Mouse (Mus musculus) forebrain, embryonic 14.5 days (tissue): Measurements from ENCODE around the gene Siah1a. TPM values are rescaled to one million over a fixed set of nuclear protein-coding genes. Genes with fewer than 3 reads are reported as not detected.

ENCODE experiments used
- ATAC-seq: fragments of 200-750 bp; cut with Nextera tagmentation; 2 replicates; pipeline ENCODE4 v1.8.0; 2017; ENCODE audit warnings: mild to moderate bottlenecking, moderate library complexity
- DNase-seq: peaks from one replicate; pipeline ENCODE4 v3.0.0-alpha.2; 2015; ENCODE audit warnings: low spot score
- H3K27ac ChIP-seq: fragments of 300-500 bp; sonication (generic); 2 replicates; pipeline ENCODE4 v1.5.1; 2014; ENCODE audit warnings: low read depth, mild to moderate bottlenecking, control low read depth, low read length, moderate library complexity
- H3K27me3 ChIP-seq: fragments of 300-500 bp; sonication (generic); replicated peaks from 2 replicates; pipeline ENCODE4 v1.6.1; 2014; ENCODE audit warnings: low read length, control low read depth, mixed read lengths; ENCODE audit not compliant: control insufficient read depth, insufficient read depth
- H3K36me3 ChIP-seq: fragments of 300-500 bp; sonication (generic); 2 replicates; pipeline ENCODE4 v1.6.1; 2014; ENCODE audit warnings: low read length, control low read depth; ENCODE audit not compliant: control insufficient read depth, insufficient read depth
- H3K4me1 ChIP-seq: fragments of 300-500 bp; sonication (generic); 2 replicates; pipeline ENCODE4 v1.6.1; 2014; ENCODE audit warnings: antibody characterized with exemption, low read length, control low read depth; ENCODE audit not compliant: control insufficient read depth, insufficient read depth
- H3K4me2 ChIP-seq: fragments of 300-500 bp; sonication (generic); 2 replicates; pipeline ENCODE4 v1.6.1; 2014; ENCODE audit warnings: mild to moderate bottlenecking, control low read depth, low read length
- H3K4me3 ChIP-seq: fragments of 300-500 bp; sonication (generic); 2 replicates; pipeline ENCODE4 v1.5.1; 2014; ENCODE audit warnings: low read depth, low read length, control low read depth
- H3K9ac ChIP-seq: fragments of 300-500 bp; sonication (generic); 2 replicates; pipeline ENCODE4 v1.6.1; 2014; ENCODE audit warnings: mild to moderate bottlenecking, low read length, control low read depth, moderate library complexity
- H3K9me3 ChIP-seq: fragments of 300-500 bp; sonication (generic); replicated peaks from 2 replicates; pipeline ENCODE4 v1.6.1; 2016; ENCODE audit warnings: low read length, control low read depth, mixed read lengths; ENCODE audit not compliant: control insufficient read depth
- WGBS: fragments of 180-500 bp; shearing (Covaris S2); extraction: QIAGEN DNeasy Blood & Tissue Kit; methylation state at CpG from one replicate; pipeline ENCODE4 v1.1.7; 2014; 5-methylcytosine and 5-hydroxymethylcytosine counted together
- polyA plus RNA-seq: library from polyadenylated mRNA; unstranded; fragments of >200 nt; fragmentation: Nextera tagmentation; extraction: Ambion mirVana; gene quantifications from 2 replicates; pipeline ENCODE4 v1.2.1, GENCODE M21; 2014

Gene Siah1a
- polyA plus RNA-seq, 1 experiment from 2014 or later, result 104 TPM

DNA sequence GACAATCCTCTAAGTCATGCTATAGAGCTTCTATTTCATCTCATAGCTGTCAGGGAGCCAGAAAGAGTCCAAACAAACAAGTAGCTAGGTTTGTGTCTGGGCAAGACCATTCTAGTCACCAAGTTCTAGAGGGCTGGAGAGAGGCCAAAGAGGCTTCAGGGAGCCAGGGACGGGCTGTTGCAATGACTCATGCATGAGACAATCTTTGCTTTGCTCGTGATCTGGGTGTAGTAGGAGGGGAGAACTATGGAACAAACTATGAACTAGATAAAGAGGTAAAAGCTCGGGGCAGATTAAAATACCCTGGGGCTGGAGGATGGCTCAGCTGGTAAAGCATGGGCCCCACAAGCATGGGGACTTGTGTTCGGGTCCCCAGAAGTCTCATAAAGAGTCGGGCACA, 22.8 kb upstream of the Siah1a start:
- no peak for ATAC-seq

GRCm38 (mm10) chr8:86766548-86767211, 20.9 kb upstream of the Siah1a start:
- Histone ChIP-seq H3K27ac (no peak overlapping the region), H3K4me1 (no peaks in the 10 kb centered on the region), H3K27me3 (no peaks in the 10 kb centered on the region), H3K36me3 (no peaks in the 10 kb centered on the region), H3K4me2 (no peak overlapping the region), H3K9me3 (no peaks in the 10 kb centered on the region), H3K4me3 (no peak overlapping the region), H3K9ac (no peak overlapping the region)
- no peak for DNase-seq
- no peak for ATAC-seq
- 86% methylated on average over 9 of the region's 9 CpGs for WGBS

More for the DNA sequence above, 22.8 kb upstream of the Siah1a start:
- no peak overlapping the region for H3K4me2 ChIP-seq
- no peak for DNase-seq
- no peaks in the 10 kb centered on the region for H3K9me3 ChIP-seq
- no peak overlapping the region for H3K9ac ChIP-seq
- no peaks in the 10 kb centered on the region for H3K4me1 ChIP-seq
- 78% methylated on average over 5 of the region's 5 CpGs for WGBS
- H3K27ac ChIP-seq, result no peak overlapping the region
- no peak overlapping the region for H3K4me3 ChIP-seq
- no peaks in the 10 kb centered on the region for H3K36me3 ChIP-seq
- no peaks in the 10 kb centered on the region for H3K27me3 ChIP-seq

- H3K27me3 ChIP-seq, result no peaks in the 10 kb centered on the region
- H3K27ac ChIP-seq, result no peak overlapping the region
- H3K9me3 ChIP-seq, result no peaks in the 10 kb centered on the region
- no peak for DNase-seq
- no peak overlapping the region for H3K4me2 ChIP-seq
- 96% methylated on average over 8 of the region's 8 CpGs for WGBS
- no peaks in the 10 kb centered on the region for H3K4me1 ChIP-seq
- no peak overlapping the region for H3K9ac ChIP-seq
- ATAC-seq, result no peak
- H3K4me3 ChIP-seq, result no peak overlapping the region
- no peaks in the 10 kb centered on the region for H3K36me3 ChIP-seq
These were observed 19.9 kb upstream of the Siah1a start for GRCm38 (mm10) chr8:86765669-86766068.

- Histone ChIP-seq H3K27me3 (no peaks in the 10 kb centered on the region), H3K4me3 (no peak overlapping the region), H3K36me3 (no peaks in the 10 kb centered on the region), H3K4me1 (no peaks in the 10 kb centered on the region), H3K9me3 (no peaks in the 10 kb centered on the region), H3K9ac (no peak overlapping the region), H3K4me2 (no peak overlapping the region), H3K27ac (no peak overlapping the region)
- 87% methylated on average over 10 of the region's 10 CpGs for WGBS
- DNase-seq, result no peak
- no peak for ATAC-seq
These were observed 19.4 kb upstream of the Siah1a start for GRCm38 (mm10) chr8:86765155-86765554.

DNA sequence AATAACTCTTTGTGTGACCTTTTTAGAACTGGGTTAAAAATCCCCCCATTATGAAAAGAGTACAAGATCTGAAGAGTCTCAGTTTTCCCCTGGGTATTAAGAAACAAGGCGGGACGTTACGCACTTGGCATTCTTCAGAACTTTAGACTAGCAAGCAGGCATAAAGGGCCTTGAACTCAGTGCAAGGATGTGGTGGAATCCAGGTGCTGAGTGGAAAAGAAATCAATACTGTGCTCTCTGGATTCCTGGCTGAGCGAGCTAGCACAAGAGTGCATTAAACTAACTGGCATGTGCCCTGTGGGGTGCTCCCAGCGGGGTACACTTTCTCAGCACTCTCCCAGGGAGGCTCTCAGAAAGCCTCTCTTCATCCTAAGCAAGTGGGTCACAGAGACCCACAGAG, 17.1 kb upstream of the Siah1a start:
- Histone ChIP-seq H3K4me1 (no peaks in the 10 kb centered on the region), H3K36me3 (no peaks in the 10 kb centered on the region), H3K9me3 (no peaks in the 10 kb centered on the region), H3K4me3 (no peak overlapping the region), H3K27ac (no peak overlapping the region), H3K4me2 (no peak overlapping the region), H3K27me3 (no peaks in the 10 kb centered on the region), H3K9ac (no peak overlapping the region)
- 52% methylated on average over 5 of the region's 5 CpGs for WGBS
- ATAC-seq, result no peak
- no peak for DNase-seq

DNA sequence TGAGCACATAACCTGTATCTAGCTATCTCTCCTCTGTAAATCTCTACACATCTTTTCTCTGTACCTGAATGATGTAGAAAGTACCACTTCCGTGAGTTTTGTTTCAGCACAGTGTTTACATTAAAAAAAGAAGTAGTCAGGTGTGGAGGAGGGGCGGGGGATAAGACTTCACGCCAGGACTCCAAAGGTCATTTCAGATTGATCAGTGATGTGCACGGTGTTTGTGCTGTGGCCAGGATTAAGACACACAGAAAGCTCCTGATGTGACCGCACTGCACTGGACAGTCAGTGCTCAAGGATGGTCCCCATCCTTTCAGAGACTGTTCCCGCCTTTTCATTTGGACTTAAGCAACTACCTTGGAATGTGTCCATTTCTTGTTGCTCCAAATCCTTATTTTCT, 15.0 kb upstream of the Siah1a start:
- 48% methylated on average over 6 of the region's 6 CpGs for WGBS
- DNase-seq, result no peak

DNA sequence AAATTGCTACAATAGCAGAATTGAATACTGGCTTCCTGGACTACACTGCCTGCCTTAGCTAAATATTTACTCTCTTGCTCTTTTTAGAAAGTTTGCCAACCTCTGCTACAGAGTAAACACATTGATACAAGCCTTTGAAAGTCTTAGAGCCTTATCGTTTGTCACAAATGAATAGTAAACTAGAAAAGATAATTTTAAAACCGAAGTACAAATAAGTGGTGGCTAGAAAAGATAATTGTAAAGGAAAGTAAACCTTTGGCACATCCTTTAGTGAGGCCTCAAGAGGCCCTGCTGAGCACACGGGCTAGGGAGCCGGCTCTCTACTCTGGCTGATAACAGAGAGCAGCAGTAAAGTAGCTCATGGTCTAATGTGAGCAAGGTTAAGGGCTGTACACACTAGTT, 13.4 kb upstream of the Siah1a start:
- Histone ChIP-seq H3K27ac (no peak overlapping the region), H3K9me3 (no peaks in the 10 kb centered on the region), H3K27me3 (no peaks in the 10 kb centered on the region), H3K4me2 (no peak overlapping the region), H3K4me1 (peaks cover 6% of the 10 kb centered on the region), H3K36me3 (no peaks in the 10 kb centered on the region), H3K9ac (no peak overlapping the region), H3K4me3 (no peak overlapping the region)
- ATAC-seq (no peak), DNase-seq (no peak)
- 64% methylated on average over 4 of the region's 4 CpGs for WGBS

More for the DNA sequence above, 15.0 kb upstream of the Siah1a start:
- Histone ChIP-seq H3K4me3 (no peak overlapping the region), H3K9ac (no peak overlapping the region), H3K4me1 (peaks cover 6% of the 10 kb centered on the region), H3K4me2 (no peak overlapping the region), H3K36me3 (no peaks in the 10 kb centered on the region), H3K27ac (no peak overlapping the region), H3K27me3 (no peaks in the 10 kb centered on the region), H3K9me3 (no peaks in the 10 kb centered on the region)
- ATAC-seq, result no peak

DNA sequence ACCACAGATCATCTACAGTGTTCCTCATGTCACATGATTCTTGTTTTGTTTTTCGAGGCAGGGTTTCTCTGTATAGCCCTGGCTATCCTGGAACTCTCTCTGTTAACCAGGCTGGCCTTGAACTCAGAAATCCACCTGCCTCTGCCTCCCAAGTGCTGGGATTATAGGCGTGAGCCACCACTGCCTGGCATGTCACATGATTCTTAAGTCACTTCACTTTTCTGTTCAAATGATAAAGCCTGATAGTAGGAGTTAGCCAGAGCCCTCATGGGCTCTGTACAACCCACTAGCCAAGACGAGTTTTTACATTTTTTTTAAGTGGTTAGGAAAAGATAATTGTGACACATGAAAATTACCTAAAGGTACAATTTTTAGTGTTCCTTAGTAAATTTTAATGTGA, 12.9 kb upstream of the Siah1a start:
- ATAC-seq (no peak), DNase-seq (no peak)
- Histone ChIP-seq H3K4me2 (no peak overlapping the region), H3K4me1 (peaks cover 6% of the 10 kb centered on the region), H3K9me3 (no peaks in the 10 kb centered on the region), H3K36me3 (no peaks in the 10 kb centered on the region), H3K9ac (no peak overlapping the region), H3K27ac (no peak overlapping the region), H3K27me3 (no peaks in the 10 kb centered on the region), H3K4me3 (no peak overlapping the region)
- 88% methylated on average over 3 of the region's 3 CpGs for WGBS

DNA sequence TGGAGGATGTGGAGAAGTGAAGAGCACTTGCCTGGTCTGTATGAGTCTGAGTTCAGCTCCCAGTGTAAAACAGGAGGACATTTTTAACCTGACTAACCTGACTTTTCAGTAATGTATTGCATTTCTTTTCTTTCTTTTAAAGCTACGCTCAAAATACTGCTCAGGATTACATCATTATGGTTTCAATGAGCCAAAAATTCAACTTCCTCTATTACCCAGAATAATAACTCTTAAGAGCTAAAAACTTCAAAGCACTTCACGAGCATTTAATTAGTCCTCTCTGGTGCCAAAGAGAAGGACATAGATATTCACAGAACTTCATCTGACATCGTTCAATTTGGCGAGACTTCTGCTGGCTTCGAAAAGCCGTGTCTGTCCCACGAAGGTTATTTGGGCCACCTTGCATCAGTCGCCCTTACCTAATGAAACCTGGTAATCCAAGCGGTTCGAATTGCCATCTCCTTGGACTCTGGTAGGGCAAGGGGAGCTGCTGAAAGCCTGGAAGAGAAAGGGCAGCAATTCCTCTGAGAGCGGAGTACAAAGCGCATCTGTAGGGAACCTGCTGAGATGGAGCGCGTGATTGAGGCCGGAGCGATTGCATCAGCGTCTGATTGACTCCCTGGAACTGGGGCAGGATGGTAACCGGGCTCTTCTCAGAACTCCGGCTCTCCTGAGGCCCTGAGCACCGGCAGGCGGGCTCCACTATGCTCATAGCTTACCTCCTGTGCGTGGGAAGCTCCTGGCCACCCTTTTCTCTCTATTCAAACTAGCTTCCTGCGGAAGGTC, 11.4 kb upstream of the Siah1a start:
- Histone ChIP-seq H3K9me3 (no peaks in the 10 kb centered on the region), H3K27ac (no peak overlapping the region), H3K36me3 (no peaks in the 10 kb centered on the region), H3K27me3 (no peaks in the 10 kb centered on the region), H3K4me3 (no peak overlapping the region), H3K9ac (peak overlapping the region; percentile 29; the same call in 1 of the 2 replicates), H3K4me1 (peaks cover 6% of the 10 kb centered on the region), H3K4me2 (peak overlapping the region; percentile 45)
- WGBS, result 6% methylated on average over 23 of the region's 23 CpGs
- DNase-seq (peak; percentile 62), ATAC-seq (0 out of 2 replicates have a peak, but pooled peaks have one; percentile 34)
